In the genomic region with DNA sequence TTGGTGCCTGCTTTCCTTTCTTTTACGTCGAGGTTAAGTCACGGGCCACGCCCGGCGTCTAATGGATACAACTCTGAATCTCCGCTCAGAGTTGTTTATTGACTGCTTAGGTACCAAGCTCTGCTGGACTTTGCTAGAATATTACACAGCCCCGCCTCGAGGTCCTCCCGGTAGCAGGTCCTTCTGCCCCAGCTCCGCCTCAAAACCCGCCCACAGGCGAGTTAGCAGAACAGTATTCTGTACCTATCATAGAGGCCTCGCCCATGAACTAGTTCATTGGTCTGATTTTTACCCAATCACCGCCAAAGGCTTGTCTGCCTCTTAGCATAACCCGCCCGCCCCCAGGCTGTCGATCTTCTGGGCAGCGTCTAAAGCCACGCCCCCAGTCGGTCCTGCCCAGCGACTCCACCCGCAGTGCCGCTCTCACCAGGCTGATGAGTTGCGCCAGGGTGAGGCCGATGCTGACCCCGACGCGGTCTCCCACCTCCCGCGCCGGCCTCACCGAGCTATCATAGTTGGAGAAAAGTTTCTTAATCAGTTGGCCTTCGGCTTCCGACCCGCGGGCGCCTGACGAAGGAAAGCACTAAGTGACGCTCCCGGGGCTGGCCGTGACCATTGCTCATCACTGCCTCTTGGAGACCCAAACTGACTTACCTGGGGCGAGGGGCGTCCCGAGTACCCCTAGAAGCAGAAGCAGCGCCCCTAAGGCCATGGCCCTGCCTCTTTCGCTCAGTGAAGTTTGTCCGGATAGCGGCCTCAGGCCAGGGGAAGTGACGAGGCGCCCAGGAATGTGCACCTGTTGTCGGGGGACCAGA, we compare ENCODE assay signal across 8 mouse cellular contexts. TPM values are rescaled to one million over a fixed set of nuclear protein-coding genes. Genes with fewer than 3 reads are reported as not detected.
DNase-seq lines count a peak whose midpoint lies in the region; ATAC-seq and TF ChIP-seq lines count a peak whose summit lies in the region.

Chrnb1 (minus strand) TSS at position 776 of the 815 bp plus-strand sequence.

- intact Hi-C loops in heart, postnatal 36 days (cut with DNase I): loop anchor here (2.0 kb wide), 1 partner anchor 29 kb away; no protein-coding TSS in a partner anchor

- H3K36me3 ChIP-seq in MEL (ENCODE audit: control insufficient read depth in 1 of 2, insufficient read depth in 2 of 2, low read length in 2 of 2): peaks cover 0 to 11% of the 10 kb centered on the region in 2 experiments; a peak in 2 of 4 replicates
- no peaks in the 10 kb centered on the region for H3K36me3 ChIP-seq in forebrain, embryonic 16.5 days (ENCODE audit: control insufficient read depth, insufficient read depth)
- H3K36me3 ChIP-seq in lung, embryonic 14.5 days (ENCODE audit: insufficient read depth): no peaks in the 10 kb centered on the region

- no peaks in the 10 kb centered on the region for H3K27me3 ChIP-seq in MEL (ENCODE audit: control insufficient read depth in 1 of 2, insufficient read depth in 2 of 2, low read length in 2 of 2)
- peaks cover 4% of the 10 kb centered on the region; the same call in 1 of the 2 replicates for H3K27me3 ChIP-seq in forebrain, embryonic 16.5 days (replicated peaks; ENCODE audit: control insufficient read depth, insufficient read depth, low read length)
- 0 out of 2 replicates have a peak, but pooled peaks cover 3% of the 10 kb centered on the region for H3K27me3 ChIP-seq in lung, embryonic 14.5 days (ENCODE audit: insufficient read depth, low read length)

- H3K79me2 ChIP-seq in MEL (ENCODE audit: control insufficient read depth, insufficient read depth, low read length, poor library complexity): no peaks in the 10 kb centered on the region; the same call in 1 of the 2 replicates

- peak; percentile 100 for DNase-seq in MEL (ENCODE audit: low read depth, low spot score)
- peak; percentile 87 to 94 for DNase-seq in cerebellum, adult 18-20 months
- DNase-seq in heart, postnatal 36 days: peak; percentile 91 to 92
- peak; percentile 84 to 95 for DNase-seq in layer of hippocampus, adult 2 months (ENCODE audit: low spot score in 2 of 2)
- DNase-seq in lung, embryonic 14.5 days: peak; percentile 96
- peak; percentile 89 to 90 for DNase-seq in thymus, postnatal 10 days (ENCODE audit: low spot score in 2 of 2)

- peak within 1 kb of the TSS; percentile 66 for H3K9ac ChIP-seq in MEL (ENCODE audit: control insufficient read depth, low read depth, low read length, poor library complexity, severe bottlenecking)
- H3K9ac ChIP-seq in forebrain, embryonic 16.5 days (replicated peaks; ENCODE audit: low read depth, low read length): peak within 1 kb of the TSS; percentile 48
- peak within 1 kb of the TSS; percentile 57 for H3K9ac ChIP-seq in lung, embryonic 14.5 days

- H3K4me2 ChIP-seq in forebrain, embryonic 16.5 days (ENCODE audit: low read length): peak within 1 kb of the TSS; percentile 87
- peak within 1 kb of the TSS; percentile 95 for H3K4me2 ChIP-seq in lung, embryonic 14.5 days

- peak; percentile 17 to 73; a peak in 3 of 4 replicates for TF ChIP-seq POLR2A in MEL (IDR thresholded peaks at IDR 0.05; ENCODE audit: control insufficient read depth in 1 of 2, insufficient read depth in 1 of 2, low read depth in 1 of 2, low read length in 2 of 2, poor library complexity in 1 of 2)
- 0 out of 2 replicates have a peak, but pooled peaks have one; percentile 15 for TF ChIP-seq POLR2A in olfactory bulb, adult 2 months (IDR thresholded peaks at IDR 0.05; ENCODE audit: insufficient read depth, low read depth, low read length)

- TF ChIP-seq EP300 in MEL (IDR thresholded peaks at IDR 0.05; ENCODE audit: low read depth in 1 of 2, low read length in 2 of 2): no peak

- H3K9me3 ChIP-seq in MEL (replicated peaks; ENCODE audit: insufficient read depth, low read length): no peaks in the 10 kb centered on the region
- no peaks in the 10 kb centered on the region for H3K9me3 ChIP-seq in forebrain, embryonic 16.5 days (ENCODE audit: control insufficient read depth, low read length)
- no peaks in the 10 kb centered on the region for H3K9me3 ChIP-seq in lung, embryonic 14.5 days (ENCODE audit: low read depth, low read length)

- TF ChIP-seq RAD21 in MEL (IDR thresholded peaks at IDR 0.05; ENCODE audit: low read depth, low read length): no peak

- 0 out of 6 replicates have a peak, but pooled peaks of 1 of the 3 experiments have one; percentile 10 for TF ChIP-seq CTCF in MEL (IDR thresholded peaks at IDR 0.05 in 2 of 3, conservative IDR thresholded peaks at IDR 0.05 in 1 of 3; ENCODE audit: control insufficient read depth in 1 of 3, insufficient read depth in 1 of 3, low read depth in 2 of 3, low read length in 3 of 3, poor library complexity in 1 of 3, severe bottlenecking in 1 of 3)
- TF ChIP-seq CTCF in layer of hippocampus, adult 2 months (conservative IDR thresholded peaks at IDR 0.05): peak; percentile 44
- TF ChIP-seq CTCF in lung, embryonic 14.5 days (IDR thresholded peaks at IDR 0.05; ENCODE audit: low read depth): no peak
- no peak for TF ChIP-seq CTCF in olfactory bulb, adult 2 months (IDR thresholded peaks at IDR 0.05; ENCODE audit: insufficient read depth, low read depth, low read length)

- H3K27ac ChIP-seq in MEL (ENCODE audit: control insufficient read depth, low read depth, low read length): no peak within 1 kb of the TSS; the same call in 1 of the 2 replicates
- H3K27ac ChIP-seq in forebrain, embryonic 16.5 days (ENCODE audit: low read length): no peak within 1 kb of the TSS
- H3K27ac ChIP-seq in layer of hippocampus, adult 2 months: peak within 1 kb of the TSS; percentile 77
- H3K27ac ChIP-seq in lung, embryonic 14.5 days (ENCODE audit: low read depth): peak within 1 kb of the TSS; percentile 80
- H3K27ac ChIP-seq in olfactory bulb, adult 2 months (ENCODE audit: insufficient read depth, low read depth, low read length): no peak within 1 kb of the TSS

- WGBS in forebrain, embryonic 16.5 days: 2% methylated on average over 49 of the region's 52 CpGs
- 2% methylated on average over 52 of the region's 52 CpGs for WGBS in lung, embryonic 14.5 days
- 1% methylated on average over 52 of the region's 52 CpGs for WGBS in olfactory bulb, adult 2 months

- peak within 1 kb of the TSS; percentile 69 to 88 for H3K4me3 ChIP-seq in MEL (ENCODE audit: control insufficient read depth in 1 of 2, insufficient read depth in 1 of 2, low read depth in 2 of 2, low read length in 2 of 2)
- peak within 1 kb of the TSS; percentile 53 for H3K4me3 ChIP-seq in forebrain, embryonic 16.5 days (replicated peaks; ENCODE audit: low read length)
- H3K4me3 ChIP-seq in layer of hippocampus, adult 2 months: peak within 1 kb of the TSS; percentile 63
- H3K4me3 ChIP-seq in lung, embryonic 14.5 days (ENCODE audit: low read depth, low read length): peak within 1 kb of the TSS; percentile 49
- peak within 1 kb of the TSS; percentile 55 for H3K4me3 ChIP-seq in olfactory bulb, adult 2 months (ENCODE audit: insufficient read depth, low read depth, low read length)

- peak; percentile 95 for ATAC-seq in forebrain, embryonic 16.5 days
- peak; percentile 94 for ATAC-seq in lung, embryonic 14.5 days (ENCODE audit: insufficient read depth)

- peaks cover 5 to 10% of the 10 kb centered on the region in 2 experiments for H3K4me1 ChIP-seq in MEL (ENCODE audit: control insufficient read depth in 1 of 2, insufficient read depth in 2 of 2, low read length in 2 of 2)
- peaks cover 21% of the 10 kb centered on the region for H3K4me1 ChIP-seq in forebrain, embryonic 16.5 days (replicated peaks; ENCODE audit: control insufficient read depth, insufficient read depth, low read length)
- peaks cover 13% of the 10 kb centered on the region; the same call in 1 of the 2 replicates for H3K4me1 ChIP-seq in lung, embryonic 14.5 days (ENCODE audit: insufficient read depth)
- H3K4me1 ChIP-seq in olfactory bulb, adult 2 months (ENCODE audit: control insufficient read depth, insufficient read depth, low read length): peaks cover 12% of the 10 kb centered on the region

TF ChIP-seq in MEL, 35 proteins besides CTCF, POLR2A, EP300 and RAD21 (continues in another document):
- TF ChIP-seq SIN3A (IDR thresholded peaks at IDR 0.05; ENCODE audit: low read length): no peak; the same call in none of the 2 replicates
- no peak for TF ChIP-seq TAL1 (IDR thresholded peaks at IDR 0.05; ENCODE audit: low read length)
- no peak; the same call in 1 of the 2 replicates for TF ChIP-seq ZKSCAN1 (IDR thresholded peaks at IDR 0.05; ENCODE audit: low read depth, low read length)
- TF ChIP-seq MXI1 (IDR thresholded peaks at IDR 0.05; ENCODE audit: low read depth, low read length): peak; percentile 52
- TF ChIP-seq MAZ (IDR thresholded peaks at IDR 0.05; ENCODE audit: low read depth, low read length): peak; percentile 35; the same call in 1 of the 2 replicates
- peak; percentile 32; the same call in 1 of the 2 replicates for TF ChIP-seq HCFC1 (IDR thresholded peaks at IDR 0.05; ENCODE audit: low read depth, low read length)
- no peak; the same call in 1 of the 2 replicates for TF ChIP-seq GABPA (IDR thresholded peaks at IDR 0.05; ENCODE audit: low read depth, low read length)
- 0 out of 2 replicates have a peak, but pooled peaks have one; percentile 20 for TF ChIP-seq ELF1 (IDR thresholded peaks at IDR 0.05; ENCODE audit: low read depth, low read length)
- TF ChIP-seq ZMIZ1 (IDR thresholded peaks at IDR 0.05; ENCODE audit: low read depth, low read length): peak; percentile 52; the same call in 1 of the 2 replicates
- TF ChIP-seq RCOR1 (IDR thresholded peaks at IDR 0.05; ENCODE audit: low read depth, low read length): 0 out of 2 replicates have a peak, but pooled peaks have one; percentile 6
- TF ChIP-seq TCF12 (IDR thresholded peaks at IDR 0.05; ENCODE audit: low read depth, low read length): peak; percentile 33
- no peak for TF ChIP-seq ZC3H11A (IDR thresholded peaks at IDR 0.05; ENCODE audit: low read depth, low read length)
- TF ChIP-seq TBP (IDR thresholded peaks at IDR 0.05; ENCODE audit: low read depth, low read length): peak; percentile 78
- TF ChIP-seq NRF1 (IDR thresholded peaks at IDR 0.05; ENCODE audit: insufficient read depth, low read depth, low read length, poor library complexity, severe bottlenecking): peak; percentile 42; the same call in 1 of the 2 replicates
- peak; percentile 88 for TF ChIP-seq POLR2AphosphoS2 (IDR thresholded peaks at IDR 0.05; ENCODE audit: low read length)
- peak; percentile 62; the same call in 1 of the 2 replicates for TF ChIP-seq NELFE (IDR thresholded peaks at IDR 0.05; ENCODE audit: low read depth, low read length)

RNA-seq across cellular contexts. Expression of gene Chrnb1, which starts in this region (rescaled TPM):
- 0.31 and 0.33 TPM in 2 replicates for total RNA-seq in MEL (2012; rRNA removed)
- 1 to 10 TPM in 1 of 2 experiments, not detected in 1; 1.6 TPM for polyA plus RNA-seq in MEL (2012; ENCODE audit: insufficient read depth in 1 of 2, insufficient read length in 2 of 2, low read depth in 1 of 2, low replicate concordance in 2 of 2, missing spikeins in 1 of 2)
- 1.2 TPM in 2 replicates for polyA plus RNA-seq in forebrain, embryonic 16.5 days (2015; fragmentation: Nextera tagmentation; extraction: Ambion mirVana)
- 1 to 10 TPM; 3.6 to 4.3 TPM for total RNA-seq in heart, postnatal 36 days (2021)
- total RNA-seq in layer of hippocampus, adult 2 months (2021): 1 to 10 TPM; 1.1 to 1.3 TPM
- 12.1 and 14.6 TPM in 2 replicates for polyA plus RNA-seq in lung, embryonic 14.5 days (2014; fragmentation: Nextera tagmentation; extraction: Ambion mirVana)
- not detected in 2 replicates for polyA plus RNA-seq in olfactory bulb, adult 2 months (2012; ENCODE audit: insufficient read depth, insufficient read length, low replicate concordance, missing spikeins)

Comparison
In these comparisons a context has a peak if more than half of its experiments do, and no peak if none do; other contexts are left out.
1. H3K27ac ChIP-seq: peak in layer of hippocampus, adult 2 months (single experiment) and lung, embryonic 14.5 days (single experiment); none in MEL (single experiment), forebrain, embryonic 16.5 days (single experiment) and olfactory bulb, adult 2 months (single experiment).
2. Peak in every context shown above with its lines, with median percentiles within 50 percentile points of each other: DNase-seq, H3K4me3 ChIP-seq and H3K9ac ChIP-seq.